Mouse (Mus musculus) liver, adult (tissue): Measurements from ENCODE around the gene Nxpe3.

Experiments
- GATA4 ChIP-seq: IDR thresholded peaks from 2 replicates; pipeline ENCODE4 v1.6.1; 2014; ENCODE audit warnings: mild to moderate bottlenecking, low read length; ENCODE audit not compliant: insufficient replicate concordance

Nxpe3 gene

GRCm38 (mm10) chr16:55809779-55810514, 85.1 kb downstream of the Nxpe3 start:
- TF ChIP-seq GATA4, result no peak

- no peak for TF ChIP-seq GATA4
Observed at GRCm38 (mm10) chr16:55809345-55809744, 85.7 kb downstream of the Nxpe3 start.

- TF ChIP-seq GATA4, result no peak
Observed at GRCm38 (mm10) chr16:55807505-55807932, 87.6 kb downstream of the Nxpe3 start.

- TF ChIP-seq GATA4, result no peak
Observed at GRCm38 (mm10) chr16:55804799-55805198, 90.3 kb downstream of the Nxpe3 start.

- TF ChIP-seq GATA4, result no peak
Observed at GRCm38 (mm10) chr16:55801629-55802028, 93.5 kb downstream of the Nxpe3 start.

GRCm38 (mm10) chr16:55798845-55799244, 96.2 kb downstream of the Nxpe3 start:
- no peak for TF ChIP-seq GATA4

GRCm38 (mm10) chr16:55790326-55790725, 104.8 kb downstream of the Nxpe3 start:
- no peak for TF ChIP-seq GATA4
